Mouse (Mus musculus) midbrain, embryonic 11.5 days (tissue): Measurements from ENCODE around the gene Rab23. TPM values are rescaled to one million over a fixed set of nuclear protein-coding genes. Genes with fewer than 3 reads are reported as not detected.

Source experiments
- ATAC-seq: fragments of 200-750 bp; cut with Nextera tagmentation; 2 replicates; pipeline ENCODE4 v1.8.0; 2017; ENCODE audit warnings: moderate TSS enrichment, moderate library complexity; ENCODE audit not compliant: low FRiP score
- DNase-seq: peaks from one replicate; pipeline ENCODE4 v3.0.0; 2015; ENCODE audit warnings: low spot score; ENCODE audit errors: missing footprints
- H3K27ac ChIP-seq: fragments of 300-500 bp; sonication (generic); 2 replicates; pipeline ENCODE4 v1.5.1; 2014; ENCODE audit warnings: low read depth, low read length
- H3K27me3 ChIP-seq: fragments of 300-500 bp; sonication (generic); 2 replicates; pipeline ENCODE4 v1.6.1; 2014; ENCODE audit warnings: mild to moderate bottlenecking, low read length, moderate library complexity, mixed read lengths; ENCODE audit not compliant: control insufficient read depth, insufficient read depth
- H3K36me3 ChIP-seq: fragments of 300-500 bp; sonication (generic); 2 replicates; pipeline ENCODE4 v1.6.1; 2014; ENCODE audit warnings: mild to moderate bottlenecking, low read length, moderate library complexity, mixed read lengths; ENCODE audit not compliant: control insufficient read depth, insufficient read depth
- H3K4me1 ChIP-seq: fragments of 300-500 bp; sonication (generic); 2 replicates; pipeline ENCODE4 v1.6.1; 2014; ENCODE audit warnings: low read length; ENCODE audit not compliant: control insufficient read depth, insufficient read depth
- H3K4me2 ChIP-seq: fragments of 300-500 bp; sonication (generic); 2 replicates; pipeline ENCODE4 v1.6.1; 2014; ENCODE audit warnings: mild to moderate bottlenecking, moderate library complexity
- H3K4me3 ChIP-seq: fragments of 300-500 bp; sonication (generic); 2 replicates; pipeline ENCODE4 v1.5.1; 2014; ENCODE audit warnings: low read depth, low read length
- H3K9ac ChIP-seq: fragments of 300-500 bp; sonication (generic); 2 replicates; pipeline ENCODE4 v1.6.1; 2014; ENCODE audit warnings: low read length
- H3K9me3 ChIP-seq: fragments of 300-500 bp; sonication (generic); 2 replicates; pipeline ENCODE4 v1.6.1; 2016; ENCODE audit warnings: low read length; ENCODE audit not compliant: control insufficient read depth
- WGBS: fragments of 180-500 bp; shearing (Covaris S2); extraction: QIAGEN DNeasy Blood & Tissue Kit; methylation state at CpG from one replicate; pipeline ENCODE4 v1.1.7; 2014; 5-methylcytosine and 5-hydroxymethylcytosine counted together
- polyA plus RNA-seq: library from polyadenylated mRNA; unstranded; fragments of >200 nt; fragmentation: Nextera tagmentation; extraction: Ambion mirVana; gene quantifications from 2 replicates; pipeline ENCODE4 v1.2.1, GENCODE M21; 2014

Gene Rab23
- polyA plus RNA-seq, result 28.2 and 28.6 TPM in 2 replicates

GRCm38 (mm10) chr1:33719733-33720225, at the start of gene Rab23:
Rab23 (plus strand) TSS chr1:33719887.
- Histone ChIP-seq H3K9me3 (no peaks in the 10 kb centered on the region), H3K4me2 (peak within 1 kb of the TSS; percentile 66), H3K9ac (peak within 1 kb of the TSS; percentile 91), H3K4me3 (peak within 1 kb of the TSS; percentile 78), H3K27ac (peak within 1 kb of the TSS; percentile 74), H3K36me3 (peaks cover 16% of the 10 kb centered on the region; the same call in 1 of the 2 replicates), H3K27me3 (no peaks in the 10 kb centered on the region), H3K4me1 (peaks cover 5% of the 10 kb centered on the region)
- ATAC-seq, result peak; percentile 96
- WGBS, result under 1% methylated on average over 43 of the region's 54 CpGs
- DNase-seq, result peak; percentile 98

GRCm38 (mm10) chr1:33670164-33670616, 49.5 kb upstream of the Rab23 start:
- H3K27ac ChIP-seq, result peak overlapping the region; percentile 45
- DNase-seq (peak; percentile 96), ATAC-seq (peak; percentile 71)
- no peaks in the 10 kb centered on the region for H3K9me3 ChIP-seq
- H3K36me3 ChIP-seq, result no peaks in the 10 kb centered on the region
- H3K27me3 ChIP-seq, result no peaks in the 10 kb centered on the region
- H3K9ac ChIP-seq, result peak overlapping the region; percentile 52
- under 1% methylated on average over 37 of the region's 37 CpGs for WGBS
- H3K4me3 ChIP-seq, result peak overlapping the region; percentile 44
- peaks cover 3% of the 10 kb centered on the region; the same call in 1 of the 2 replicates for H3K4me1 ChIP-seq
- H3K4me2 ChIP-seq, result peak overlapping the region; percentile 58

GRCm38 (mm10) chr1:33671441-33671840, 48.2 kb upstream of the Rab23 start:
- DNase-seq (no peak), ATAC-seq (no peak)
- Histone ChIP-seq H3K27me3 (no peaks in the 10 kb centered on the region), H3K9me3 (no peaks in the 10 kb centered on the region), H3K4me3 (no peak overlapping the region), H3K4me2 (no peak overlapping the region), H3K4me1 (peaks cover 3% of the 10 kb centered on the region; the same call in 1 of the 2 replicates), H3K27ac (no peak overlapping the region), H3K9ac (no peak overlapping the region), H3K36me3 (no peaks in the 10 kb centered on the region)
- 83% methylated on average over 5 of the region's 5 CpGs for WGBS

GRCm38 (mm10) chr1:33672083-33672482, 47.6 kb upstream of the Rab23 start:
- Histone ChIP-seq H3K9ac (no peak overlapping the region), H3K4me1 (peaks cover 3% of the 10 kb centered on the region; the same call in 1 of the 2 replicates), H3K9me3 (no peaks in the 10 kb centered on the region), H3K27me3 (no peaks in the 10 kb centered on the region), H3K4me2 (no peak overlapping the region), H3K4me3 (no peak overlapping the region), H3K27ac (no peak overlapping the region), H3K36me3 (no peaks in the 10 kb centered on the region)
- ATAC-seq, result no peak
- WGBS, result 67% methylated on average over 3 of the region's 3 CpGs
- no peak for DNase-seq

GRCm38 (mm10) chr1:33672514-33672913, 47.2 kb upstream of the Rab23 start:
- 27% methylated on average over 3 of the region's 3 CpGs for WGBS
- H3K27me3 ChIP-seq, result no peaks in the 10 kb centered on the region

GRCm38 (mm10) chr1:33673158-33673960, 46.3 kb upstream of the Rab23 start:
- 84% methylated on average over 17 of the region's 17 CpGs for WGBS
- Histone ChIP-seq H3K9me3 (no peaks in the 10 kb centered on the region), H3K27me3 (no peaks in the 10 kb centered on the region), H3K4me3 (no peak overlapping the region), H3K27ac (no peak overlapping the region), H3K4me1 (peaks cover 3% of the 10 kb centered on the region; the same call in 1 of the 2 replicates), H3K4me2 (no peak overlapping the region), H3K36me3 (no peaks in the 10 kb centered on the region), H3K9ac (no peak overlapping the region)
- DNase-seq, result no peak
- no peak for ATAC-seq

More at GRCm38 (mm10) chr1:33672514-33672913, 47.2 kb upstream of the Rab23 start:
- ATAC-seq, result no peak
- Histone ChIP-seq H3K9me3 (no peaks in the 10 kb centered on the region), H3K4me1 (peaks cover 3% of the 10 kb centered on the region; the same call in 1 of the 2 replicates), H3K4me2 (no peak overlapping the region), H3K27ac (no peak overlapping the region), H3K9ac (no peak overlapping the region), H3K4me3 (no peak overlapping the region), H3K36me3 (no peaks in the 10 kb centered on the region)
- DNase-seq, result peak; percentile 87

GRCm38 (mm10) chr1:33680435-33680834, 39.3 kb upstream of the Rab23 start:
- H3K4me2 ChIP-seq, result no peak overlapping the region
- no peak overlapping the region for H3K9ac ChIP-seq
- DNase-seq (no peak), ATAC-seq (no peak)
- no peaks in the 10 kb centered on the region for H3K9me3 ChIP-seq
- no peaks in the 10 kb centered on the region for H3K27me3 ChIP-seq
- no peak overlapping the region for H3K27ac ChIP-seq
- H3K4me1 ChIP-seq, result no peaks in the 10 kb centered on the region
- H3K36me3 ChIP-seq, result no peaks in the 10 kb centered on the region
- no peak overlapping the region for H3K4me3 ChIP-seq
- WGBS, result 51% methylated on average over 4 of the region's 4 CpGs

- WGBS, result 92% methylated on average over 7 of the region's 7 CpGs
- H3K4me3 ChIP-seq, result no peak overlapping the region
These were observed 38.8 kb upstream of the Rab23 start for GRCm38 (mm10) chr1:33680890-33681289.

GRCm38 (mm10) chr1:33684459-33684858, 35.2 kb upstream of the Rab23 start:
- ATAC-seq (no peak), DNase-seq (no peak)
- H3K9ac ChIP-seq, result no peak overlapping the region
- H3K9me3 ChIP-seq, result no peaks in the 10 kb centered on the region
- H3K36me3 ChIP-seq, result no peaks in the 10 kb centered on the region
- H3K27ac ChIP-seq, result no peak overlapping the region
- no peak overlapping the region for H3K4me2 ChIP-seq
- H3K4me1 ChIP-seq, result no peaks in the 10 kb centered on the region
- H3K27me3 ChIP-seq, result no peaks in the 10 kb centered on the region
- no peak overlapping the region for H3K4me3 ChIP-seq
- WGBS, result 72% methylated on average over 8 of the region's 8 CpGs

More at GRCm38 (mm10) chr1:33680890-33681289, 38.8 kb upstream of the Rab23 start:
- Histone ChIP-seq H3K9ac (no peak overlapping the region), H3K27ac (no peak overlapping the region), H3K4me1 (no peaks in the 10 kb centered on the region), H3K27me3 (no peaks in the 10 kb centered on the region), H3K9me3 (no peaks in the 10 kb centered on the region), H3K36me3 (no peaks in the 10 kb centered on the region), H3K4me2 (no peak overlapping the region)
- no peak for DNase-seq
- no peak for ATAC-seq
